Mouse (Mus musculus): ENCODE measurements around the gene A630076J17Rik. TPM values are rescaled to one million over a fixed set of nuclear protein-coding genes. Genes with fewer than 3 reads are reported as not detected.

A630076J17Rik gene
- polyA plus RNA-seq, 1 experiment from 2014 or later, result not detected

DNA sequence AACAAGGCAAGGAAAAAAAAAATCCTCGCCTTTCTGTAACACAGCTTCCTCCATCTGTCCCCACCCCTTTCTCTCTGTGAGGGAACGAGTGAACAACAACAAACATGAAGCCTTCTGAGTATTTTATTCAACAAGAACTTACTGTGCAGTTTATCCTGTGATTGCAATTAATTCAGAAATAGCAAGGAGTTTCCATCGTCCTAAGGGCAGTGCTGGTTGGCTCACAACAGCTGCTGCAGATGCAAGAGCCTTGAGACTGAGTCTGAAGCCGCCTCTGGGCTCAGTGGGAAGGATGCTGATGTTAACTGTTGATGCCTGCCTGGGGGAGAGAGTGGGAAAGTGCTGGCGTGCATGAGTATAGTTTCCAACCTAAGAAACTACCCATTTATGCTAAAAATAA, 27.5 kb downstream of the A630076J17Rik start:
- Histone ChIP-seq H3K27me3 (no peaks in the 10 kb centered on the region), H3K9me3 (no peaks in the 10 kb centered on the region), H3K4me1 (replicated peaks) (peaks cover 15% of the 10 kb centered on the region), H3K4me3 (replicated peaks) (no peak overlapping the region), H3K9ac (replicated peaks) (no peak overlapping the region), H3K27ac (no peak overlapping the region), H3K4me2 (replicated peaks) (no peak overlapping the region), H3K36me3 (no peaks in the 10 kb centered on the region)
- no peak for ATAC-seq
- 61% methylated on average over 5 of the region's 5 CpGs for WGBS

DNA sequence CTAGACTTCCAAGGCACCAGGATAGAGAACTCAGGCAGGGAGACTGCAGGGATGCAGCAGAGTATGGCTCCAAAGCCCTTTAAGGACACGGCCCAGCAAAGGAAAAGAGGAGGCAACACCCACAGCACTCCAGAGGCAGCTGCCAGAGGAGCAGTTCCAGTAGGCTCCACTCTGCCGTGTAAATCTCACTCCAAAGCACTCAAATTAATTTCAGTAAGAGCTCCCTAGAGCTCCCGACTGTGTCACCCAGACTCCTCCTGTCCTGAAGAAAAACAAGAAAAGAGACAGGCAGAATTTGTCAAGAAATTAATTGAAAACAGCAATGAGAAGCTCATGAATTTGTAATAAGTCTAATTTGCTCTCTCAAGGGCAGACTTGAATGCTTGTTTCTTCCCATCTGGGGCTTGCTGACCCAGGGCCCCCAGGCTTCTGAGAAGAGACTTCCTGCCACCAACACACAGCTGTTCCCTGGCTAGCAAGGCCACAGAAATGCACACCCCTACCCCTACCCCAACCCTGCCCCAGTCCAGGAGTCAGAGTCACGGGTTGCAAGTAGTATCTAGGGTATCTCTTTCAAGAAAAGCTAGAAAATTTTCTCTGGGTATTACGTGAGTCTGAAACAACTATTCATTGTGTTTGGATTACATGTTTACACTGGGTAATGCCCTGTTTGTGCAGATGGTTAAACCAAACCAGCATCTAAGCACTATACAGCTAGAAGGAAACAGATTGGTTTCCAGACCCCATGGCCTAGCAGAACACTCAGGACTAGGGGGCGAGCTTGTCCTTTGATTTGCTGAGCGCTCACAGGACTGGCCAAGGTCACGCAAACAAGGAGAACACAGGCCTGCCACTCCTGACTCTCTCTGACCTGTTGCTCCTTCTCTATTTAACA, 30.8 kb downstream of the A630076J17Rik start:
- Histone ChIP-seq H3K4me1 (replicated peaks) (peaks cover 15% of the 10 kb centered on the region), H3K27ac (peak overlapping the region; percentile 76), H3K9ac (replicated peaks) (no peak overlapping the region), H3K9me3 (no peaks in the 10 kb centered on the region), H3K4me2 (replicated peaks) (no peak overlapping the region), H3K4me3 (replicated peaks) (no peak overlapping the region), H3K36me3 (no peaks in the 10 kb centered on the region), H3K27me3 (no peaks in the 10 kb centered on the region)
- peak; percentile 77 for ATAC-seq
- WGBS, result 53% methylated on average over 8 of the region's 8 CpGs

DNA sequence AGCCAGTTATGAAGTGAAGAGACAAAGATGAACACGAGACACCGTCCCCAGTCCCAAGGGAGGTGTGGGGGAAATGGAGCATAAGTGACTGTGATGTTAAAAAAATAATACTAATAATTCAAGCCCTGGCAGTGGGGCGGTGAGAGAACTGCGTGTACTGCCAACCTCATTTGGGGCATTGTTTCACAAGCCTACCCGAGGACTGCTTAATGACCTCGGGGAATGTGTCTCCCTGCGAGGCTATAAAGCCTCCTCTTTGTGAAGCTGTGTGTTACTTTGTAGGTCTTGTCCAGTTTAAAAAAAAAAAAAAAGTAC, 31.4 kb downstream of the A630076J17Rik start:
- Histone ChIP-seq H3K4me3 (replicated peaks) (no peak overlapping the region), H3K27me3 (no peaks in the 10 kb centered on the region), H3K4me1 (replicated peaks) (peaks cover 15% of the 10 kb centered on the region), H3K9me3 (no peaks in the 10 kb centered on the region), H3K4me2 (replicated peaks) (no peak overlapping the region), H3K9ac (replicated peaks) (no peak overlapping the region), H3K27ac (no peak overlapping the region), H3K36me3 (no peaks in the 10 kb centered on the region)
- no peak for ATAC-seq
- 61% methylated on average over 7 of the region's 7 CpGs for WGBS

DNA sequence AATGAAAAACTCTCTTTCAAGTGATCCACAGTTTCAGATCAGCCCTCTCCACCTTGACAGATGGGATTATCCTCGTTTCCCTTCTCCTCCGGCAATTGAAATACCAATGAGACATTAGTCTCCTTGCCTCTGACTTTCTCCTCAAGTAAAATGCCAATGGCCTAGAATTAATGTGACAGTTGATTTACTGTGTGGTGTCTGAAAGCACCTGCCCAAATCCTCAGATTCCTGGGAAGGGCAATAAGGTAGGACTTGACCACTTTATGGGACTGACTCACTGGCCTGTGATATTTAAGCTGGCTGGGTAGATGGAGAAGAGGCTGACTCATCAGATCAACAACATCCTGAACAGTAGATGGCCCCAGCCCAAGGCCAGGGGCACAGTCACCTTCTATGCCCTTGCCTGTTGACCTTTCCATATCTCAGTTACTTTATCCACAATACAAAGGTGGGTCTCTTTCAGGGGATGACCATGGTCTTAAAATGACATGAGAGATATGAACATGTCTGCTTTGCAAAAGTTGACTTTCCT, 36.5 kb downstream of the A630076J17Rik start:
- Histone ChIP-seq H3K4me3 (replicated peaks) (no peak overlapping the region), H3K9me3 (no peaks in the 10 kb centered on the region), H3K9ac (replicated peaks) (no peak overlapping the region), H3K36me3 (no peaks in the 10 kb centered on the region), H3K4me2 (replicated peaks) (no peak overlapping the region), H3K27ac (no peak overlapping the region), H3K27me3 (no peaks in the 10 kb centered on the region), H3K4me1 (replicated peaks) (peaks cover under 1% of the 10 kb centered on the region)
- 75% methylated on average over 2 of the region's 2 CpGs for WGBS
- no peak for ATAC-seq

DNA sequence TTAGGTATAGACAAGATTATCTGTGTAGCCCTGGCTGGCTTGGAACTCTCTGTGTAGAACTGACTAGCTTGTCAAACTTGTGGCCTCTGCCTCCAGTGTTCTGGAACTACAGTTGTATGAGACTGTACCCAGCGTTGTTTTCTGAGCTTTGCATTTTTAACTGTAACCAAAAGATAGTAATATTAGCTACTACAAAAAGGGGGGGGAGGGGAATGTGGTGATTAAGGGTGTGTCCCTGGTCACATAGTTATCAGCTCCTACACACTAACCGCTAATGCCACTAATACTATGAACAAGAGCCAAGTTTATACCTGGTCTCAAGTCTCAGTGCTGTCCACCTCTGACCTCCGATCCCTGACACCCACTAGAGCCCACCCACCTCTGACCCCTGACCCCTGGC, 42.0 kb downstream of the A630076J17Rik start:
- Histone ChIP-seq H3K9ac (replicated peaks) (no peak overlapping the region), H3K36me3 (no peaks in the 10 kb centered on the region), H3K9me3 (no peaks in the 10 kb centered on the region), H3K27ac (no peak overlapping the region), H3K4me1 (replicated peaks) (no peaks in the 10 kb centered on the region), H3K4me2 (replicated peaks) (no peak overlapping the region), H3K27me3 (no peaks in the 10 kb centered on the region), H3K4me3 (replicated peaks) (no peak overlapping the region)
- WGBS, result 90% methylated on average over 3 of the region's 3 CpGs
- no peak for ATAC-seq

DNA sequence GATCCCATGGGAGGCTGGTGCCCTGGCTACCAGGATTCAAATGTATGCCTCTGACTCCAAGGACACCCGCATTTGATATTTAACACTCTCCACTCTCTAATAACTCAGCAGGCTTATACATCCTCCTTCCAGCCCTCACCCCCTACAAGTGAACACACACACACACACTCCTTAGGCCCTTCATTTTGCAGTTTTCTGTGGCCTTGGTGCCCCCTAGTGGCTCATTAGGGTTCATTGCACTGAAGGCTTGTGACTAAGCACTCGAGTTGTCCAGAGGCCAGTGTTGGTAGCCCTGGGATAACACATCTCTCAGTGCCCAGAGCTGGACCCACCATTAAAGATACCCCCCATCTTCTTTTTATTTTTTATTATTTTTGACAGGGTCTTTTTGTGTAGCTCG, 43.4 kb downstream of the A630076J17Rik start:
- Histone ChIP-seq H3K9me3 (no peaks in the 10 kb centered on the region), H3K27ac (no peak overlapping the region), H3K4me3 (replicated peaks) (no peak overlapping the region), H3K27me3 (no peaks in the 10 kb centered on the region), H3K9ac (replicated peaks) (no peak overlapping the region), H3K4me2 (replicated peaks) (no peak overlapping the region), H3K36me3 (no peaks in the 10 kb centered on the region), H3K4me1 (replicated peaks) (peaks cover 5% of the 10 kb centered on the region; the same call in 1 of the 2 replicates)
- WGBS, result 18% methylated on average over 3 of the region's 3 CpGs
- ATAC-seq, result peak; percentile 84

DNA sequence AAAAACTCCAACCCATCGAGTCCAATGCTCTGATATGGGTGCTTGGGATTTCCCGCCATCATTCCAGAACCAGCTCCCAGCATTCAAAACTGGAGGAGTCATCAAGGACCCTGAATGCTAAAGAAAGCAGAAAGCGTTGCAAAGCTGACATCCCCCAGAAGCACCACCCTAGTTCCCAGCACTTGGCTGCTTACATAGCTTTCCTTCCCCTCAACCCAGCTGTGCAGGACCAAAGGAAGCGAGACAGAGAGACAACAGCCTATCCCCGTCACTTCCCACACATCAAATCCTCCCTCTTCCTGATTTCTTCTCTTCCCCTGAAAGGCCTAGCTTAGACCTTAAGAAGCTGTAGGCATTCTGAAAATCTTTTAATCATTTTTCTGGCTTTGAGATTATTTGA, 44.9 kb downstream of the A630076J17Rik start:
- Histone ChIP-seq H3K4me3 (replicated peaks) (no peak overlapping the region), H3K27ac (no peak overlapping the region), H3K4me2 (replicated peaks) (no peak overlapping the region), H3K9ac (replicated peaks) (no peak overlapping the region), H3K4me1 (replicated peaks) (peaks cover 15% of the 10 kb centered on the region), H3K27me3 (no peaks in the 10 kb centered on the region), H3K36me3 (no peaks in the 10 kb centered on the region), H3K9me3 (no peaks in the 10 kb centered on the region)
- 62% methylated on average over 5 of the region's 5 CpGs for WGBS
- ATAC-seq, result no peak

DNA sequence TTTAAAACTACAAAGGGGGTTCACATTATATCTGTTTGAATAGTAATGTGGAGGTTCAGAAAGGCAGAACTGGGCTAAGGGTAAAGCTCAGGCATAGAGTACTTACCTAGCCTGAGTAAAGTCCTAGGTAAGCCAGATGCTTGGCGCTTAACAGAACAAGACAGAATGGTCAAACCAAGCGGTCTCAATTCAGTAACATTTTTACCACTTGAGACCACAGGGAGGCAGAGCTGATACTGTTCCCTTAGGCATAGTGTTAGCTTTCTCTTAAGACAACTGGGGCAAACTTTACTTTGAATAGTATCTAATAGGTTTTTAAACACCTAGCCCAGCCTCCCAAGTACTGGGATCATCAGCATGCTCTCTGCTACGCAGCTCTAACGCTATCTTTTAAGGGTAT, 45.6 kb downstream of the A630076J17Rik start:
- Histone ChIP-seq H3K36me3 (no peaks in the 10 kb centered on the region), H3K9ac (replicated peaks) (no peak overlapping the region), H3K4me1 (replicated peaks) (peaks cover 17% of the 10 kb centered on the region), H3K27ac (no peak overlapping the region), H3K4me2 (replicated peaks) (no peak overlapping the region), H3K4me3 (replicated peaks) (no peak overlapping the region), H3K27me3 (no peaks in the 10 kb centered on the region), H3K9me3 (no peaks in the 10 kb centered on the region)
- WGBS, result 62% methylated on average over 4 of the region's 4 CpGs
- ATAC-seq, result no peak

DNA sequence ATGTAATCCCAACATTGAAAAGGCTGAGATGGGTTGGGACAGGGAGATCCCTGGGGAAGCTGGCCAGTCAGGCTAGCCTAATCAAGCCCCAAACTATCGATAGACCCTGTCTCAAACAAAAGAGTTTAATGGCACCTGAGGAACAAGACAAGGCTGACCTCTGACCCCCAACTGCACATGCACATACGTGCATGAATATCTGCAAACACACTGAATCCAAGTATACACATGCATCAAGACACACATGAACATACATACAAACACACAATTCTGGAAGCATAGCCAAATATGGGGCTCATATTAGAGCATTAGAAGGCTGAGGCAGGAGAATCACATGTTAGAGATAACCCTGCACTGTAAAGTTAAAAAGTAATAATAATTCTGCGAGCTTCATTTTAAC, 46.2 kb downstream of the A630076J17Rik start:
- no peaks in the 10 kb centered on the region for H3K36me3 ChIP-seq
- H3K27ac ChIP-seq, result no peak overlapping the region
- 88% methylated on average over 3 of the region's 3 CpGs for WGBS
- peaks cover 17% of the 10 kb centered on the region for H3K4me1 ChIP-seq (replicated peaks)
- H3K4me3 ChIP-seq (replicated peaks), result no peak overlapping the region
- H3K27me3 ChIP-seq, result no peaks in the 10 kb centered on the region
- H3K9ac ChIP-seq (replicated peaks), result no peak overlapping the region
- no peaks in the 10 kb centered on the region for H3K9me3 ChIP-seq
- no peak overlapping the region for H3K4me2 ChIP-seq (replicated peaks)
- ATAC-seq, result no peak

DNA sequence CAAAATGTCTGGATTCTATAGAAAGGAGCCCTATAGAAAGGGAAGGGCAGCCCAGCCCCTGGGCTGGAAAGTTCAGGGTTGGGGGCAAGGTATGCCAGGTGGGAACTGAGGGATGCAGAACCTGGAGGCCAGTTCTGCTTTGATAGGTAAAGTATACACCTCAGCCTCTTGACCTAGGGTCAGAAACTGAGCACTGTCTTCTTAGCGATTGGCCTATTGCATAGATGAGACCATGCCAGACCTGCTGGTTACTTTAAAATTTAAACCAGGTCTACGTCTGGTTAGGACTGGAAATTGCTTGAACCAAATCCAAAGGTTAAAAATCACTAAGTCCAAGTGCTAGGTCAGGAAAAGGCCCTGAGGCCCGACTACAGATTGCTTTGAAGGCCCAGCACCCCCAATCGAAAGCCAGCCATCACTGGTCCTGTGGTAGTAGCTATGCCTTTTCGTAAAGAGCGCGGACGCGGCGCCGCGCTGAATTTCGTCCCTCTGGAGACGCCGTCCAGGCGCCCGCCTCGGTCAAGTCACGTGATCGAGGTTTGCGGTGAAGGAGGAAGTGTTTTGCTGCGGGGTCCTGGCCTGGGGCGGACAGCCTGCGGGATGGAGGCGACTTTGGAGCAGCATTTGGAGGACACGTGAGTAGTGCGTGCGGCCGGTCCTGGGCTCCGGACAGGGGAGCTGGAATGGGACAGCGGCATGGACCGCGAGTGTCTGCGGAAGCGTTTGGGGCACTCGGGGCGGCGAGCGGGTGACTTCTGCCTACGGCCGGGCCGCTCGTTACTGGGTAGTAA, 48.3 kb downstream of the A630076J17Rik start, which contains the start of gene Lamtor5:
Gene Lamtor5, plus strand, starts transcription at position 380 of the 791 bp plus-strand sequence.
- Histone ChIP-seq H3K27me3 (no peaks in the 10 kb centered on the region), H3K4me1 (replicated peaks) (peaks cover 17% of the 10 kb centered on the region), H3K4me2 (replicated peaks) (peak within 1 kb of the TSS; percentile 76), H3K27ac (no peak within 1 kb of the TSS), H3K36me3 (peaks cover 17% of the 10 kb centered on the region), H3K4me3 (replicated peaks) (peak within 1 kb of the TSS; percentile 91), H3K9me3 (no peaks in the 10 kb centered on the region), H3K9ac (replicated peaks) (peak within 1 kb of the TSS; percentile 83)
- 3% methylated on average over 43 of the region's 43 CpGs for WGBS
- ATAC-seq, result peak; percentile 93

Data from midbrain, embryonic 13.5 days (tissue).